Mouse (Mus musculus): ENCODE measurements around the gene Zdhhc11.

DNA sequence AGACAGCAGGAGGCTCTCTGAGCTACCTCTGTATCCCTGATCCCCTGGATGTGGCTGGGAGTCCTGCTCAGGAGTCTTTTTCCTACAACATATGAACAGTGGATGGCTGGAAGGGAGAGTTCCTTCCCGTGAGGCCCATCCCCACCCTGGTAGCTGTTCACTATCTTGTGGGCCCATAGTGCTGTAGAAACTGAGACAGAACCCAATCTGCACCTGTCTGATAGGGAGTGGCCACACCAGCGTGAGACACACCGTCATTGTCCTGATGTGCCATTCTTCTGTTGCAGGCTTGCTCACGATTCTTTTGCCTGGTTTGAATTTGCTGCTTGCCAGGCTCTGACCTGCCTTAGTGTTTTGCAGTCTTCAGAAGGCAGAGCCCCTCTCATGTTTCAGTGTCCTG is 53.8 kb downstream of the Zdhhc11 start:
- no peak for TF ChIP-seq POLR2A (IDR thresholded peaks at IDR 0.05; ENCODE audit: borderline replicate concordance, insufficient read depth, low read length)
- TF ChIP-seq CTCF (IDR thresholded peaks at IDR 0.05; ENCODE audit: borderline replicate concordance, insufficient read depth, low read depth, low read length): no peak

Measured in cerebellum, adult 2 months (tissue).